Mouse (Mus musculus) layer of hippocampus, adult 18-20 months (tissue): ENCODE data around the gene Manbal. TPM values are rescaled to one million over a fixed set of nuclear protein-coding genes. Genes with fewer than 3 reads are reported as not detected.

Experiments
- DNase-seq, 2 experiments: peaks; one replicate each; pipeline ENCODE4 v3.0.0; 2022; ENCODE audit warnings: low spot score in 2 of 2
- long read RNA-seq: library from polyadenylated mRNA; stranded (forward); transcript quantifications from one replicate; pipeline ENCODE4 v2.0.0, GENCODE M21; 2021
- total RNA-seq, 2 experiments: library from RNA; stranded (reverse); gene quantifications; 2 replicates each; pipeline ENCODE4 v1.2.3; 2021

Gene Manbal
- total RNA-seq, result 10 to 100 TPM; 55.5 to 57.0 TPM
- long read RNA-seq, transcript Manbal-201 (3 exons, 1,107 nt), result major isoform, 53 of 69 reads
- long read RNA-seq, partial matches to known transcripts, result 10 of 69 reads
- long read RNA-seq, other reads (novel, unspliced or antisense), result 6 of 69 reads

DNA sequence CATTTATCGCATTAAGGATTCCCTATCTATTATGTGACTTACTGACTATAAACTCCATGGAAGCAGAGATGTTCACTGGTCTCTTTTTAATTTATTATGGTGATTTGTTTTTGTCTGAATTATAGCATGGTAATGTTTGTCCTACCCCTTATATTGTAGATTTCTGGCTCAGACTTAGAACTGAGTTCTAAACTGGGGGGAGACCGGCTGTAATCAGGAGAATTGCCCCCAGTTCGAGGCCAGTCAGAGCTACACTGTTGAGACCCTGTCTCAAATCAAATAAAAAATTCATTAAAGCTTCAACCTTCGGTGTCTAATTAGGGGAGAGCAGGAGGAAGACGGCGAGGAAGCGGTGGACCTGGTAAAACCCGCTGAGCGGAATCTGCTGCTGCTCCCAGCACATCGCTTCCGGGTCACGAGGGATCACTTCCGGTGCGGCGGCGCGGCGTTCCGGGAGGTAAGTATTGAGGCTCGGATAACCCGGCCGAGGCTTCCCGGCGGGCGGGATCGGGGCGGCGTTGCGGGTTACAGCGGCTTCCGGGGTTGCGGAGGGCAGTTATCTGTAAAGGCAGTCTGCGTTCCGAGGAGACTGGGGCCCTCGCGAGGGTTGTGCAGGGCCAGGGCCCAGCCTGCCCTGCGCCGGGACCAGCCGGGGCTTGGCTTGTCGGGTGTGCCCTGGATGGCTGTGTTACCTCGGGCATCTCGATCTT is at the start of gene Manbal:
Manbal (plus strand) TSS at position 411 of the 710 bp plus-strand sequence.
- DNase-seq, result peak; percentile 90 to 95

- DNase-seq, result no peak
Measured at GRCm38 (mm10) chr2:157320135-157320534, 47.3 kb upstream of the Manbal start.

DNA sequence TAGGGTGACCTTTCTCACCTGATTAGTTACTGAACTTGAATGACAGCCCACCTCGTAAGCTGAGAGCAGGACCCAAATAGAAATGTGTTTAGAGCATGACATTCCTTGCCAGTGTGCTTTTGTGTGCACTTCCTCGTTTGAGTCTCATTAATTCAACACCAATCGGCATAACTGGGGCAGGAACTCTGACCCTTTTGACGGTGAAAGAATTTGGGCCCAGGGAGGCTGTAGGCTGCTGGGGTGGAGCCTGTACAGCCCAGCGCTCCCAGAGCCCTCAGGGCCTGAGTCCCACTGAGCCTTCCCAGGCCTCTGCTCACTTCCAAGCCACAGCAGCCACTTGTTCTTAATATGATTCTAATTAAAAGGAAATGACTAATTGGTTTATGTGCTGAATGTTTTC is 46.5 kb upstream of the Manbal start:
- DNase-seq, result no peak

GRCm38 (mm10) chr2:157322029-157322766 is 45.2 kb upstream of the Manbal start:
- no peak for DNase-seq

GRCm38 (mm10) chr2:157325238-157325637 is 42.2 kb upstream of the Manbal start:
- DNase-seq, result no peak

DNA sequence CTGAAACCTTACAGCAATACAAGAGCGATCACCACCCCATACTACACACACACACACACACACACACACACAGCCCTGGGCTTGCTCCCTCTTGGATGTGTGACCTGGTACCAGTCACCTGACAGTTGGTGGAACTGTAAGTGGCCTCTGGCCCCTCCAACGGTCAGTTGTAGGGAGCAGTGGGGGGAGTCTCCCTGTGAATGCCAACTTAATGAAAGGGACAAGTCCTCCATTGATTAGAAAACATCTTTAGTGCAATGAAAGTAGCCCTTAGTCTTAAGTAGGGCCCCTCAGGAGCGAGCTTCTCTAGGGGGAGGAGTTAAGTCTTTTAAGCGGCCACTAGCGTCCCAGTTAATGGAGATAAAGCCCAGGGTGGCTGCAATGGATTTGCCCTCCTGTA is 39.3 kb upstream of the Manbal start:
- DNase-seq, result no peak

- DNase-seq, result no peak
Measured at GRCm38 (mm10) chr2:157328570-157328969, 38.8 kb upstream of the Manbal start.

- DNase-seq, result no peak
Measured at GRCm38 (mm10) chr2:157332059-157332458, 35.3 kb upstream of the Manbal start.

GRCm38 (mm10) chr2:157338663-157339062 is 28.7 kb upstream of the Manbal start:
- DNase-seq, result peak; percentile 67 to 79

DNA sequence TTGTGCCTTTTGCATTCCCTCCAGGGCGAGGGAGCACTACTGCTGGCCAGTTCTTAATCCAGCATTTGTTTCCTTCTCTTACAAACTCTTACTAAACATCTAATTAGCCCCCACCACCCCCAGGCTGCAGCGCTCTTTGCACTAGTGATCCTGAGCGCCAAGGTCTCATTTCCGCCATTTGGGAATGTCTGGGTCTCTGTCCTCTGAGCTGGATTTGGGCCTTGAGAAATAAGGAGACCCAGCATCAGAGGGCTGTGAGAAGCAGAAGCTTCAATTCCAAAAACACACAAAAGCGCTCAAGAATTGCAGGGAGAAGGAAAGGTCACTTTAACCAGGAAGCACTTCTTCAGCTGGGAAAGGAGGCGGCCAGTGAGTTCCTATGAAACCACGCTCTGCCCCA is 27.9 kb upstream of the Manbal start:
- no peak for DNase-seq

- peak; percentile 56 to 69 for DNase-seq
Measured at GRCm38 (mm10) chr2:157340221-157340741, 27.1 kb upstream of the Manbal start.

GRCm38 (mm10) chr2:157341554-157342270 is 25.7 kb upstream of the Manbal start:
- peak; percentile 59 to 88 for DNase-seq

DNA sequence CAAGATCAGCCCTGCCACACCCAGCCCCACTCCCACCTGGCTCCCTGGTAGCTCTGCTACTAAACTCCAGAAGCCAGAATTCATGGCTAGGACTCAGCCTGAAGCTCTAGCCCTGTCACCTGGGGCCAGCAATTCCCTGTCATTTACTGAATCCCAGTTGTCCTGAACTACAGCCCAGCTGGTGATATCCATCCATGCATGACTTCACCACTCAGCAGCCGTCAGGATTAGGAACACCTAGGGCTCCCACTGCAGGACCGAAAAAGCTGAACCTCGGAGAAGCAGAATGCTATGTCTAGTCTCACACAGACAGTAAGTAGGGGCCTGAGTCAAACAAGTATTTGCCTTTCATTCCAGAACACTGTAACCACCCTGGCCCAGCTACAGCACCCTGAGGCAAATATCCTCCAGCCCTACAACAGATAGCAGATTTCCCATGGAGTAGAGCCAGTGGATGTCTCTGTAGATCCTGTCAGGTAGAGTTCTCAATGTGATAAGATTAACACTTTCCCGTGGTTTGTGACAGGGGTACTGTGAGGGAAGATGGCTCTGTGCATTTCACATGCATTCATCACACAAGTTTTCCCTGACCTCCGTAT is 25.0 kb upstream of the Manbal start:
- no peak for DNase-seq

GRCm38 (mm10) chr2:157343337-157343736 is 24.1 kb upstream of the Manbal start:
- DNase-seq, result no peak

DNA sequence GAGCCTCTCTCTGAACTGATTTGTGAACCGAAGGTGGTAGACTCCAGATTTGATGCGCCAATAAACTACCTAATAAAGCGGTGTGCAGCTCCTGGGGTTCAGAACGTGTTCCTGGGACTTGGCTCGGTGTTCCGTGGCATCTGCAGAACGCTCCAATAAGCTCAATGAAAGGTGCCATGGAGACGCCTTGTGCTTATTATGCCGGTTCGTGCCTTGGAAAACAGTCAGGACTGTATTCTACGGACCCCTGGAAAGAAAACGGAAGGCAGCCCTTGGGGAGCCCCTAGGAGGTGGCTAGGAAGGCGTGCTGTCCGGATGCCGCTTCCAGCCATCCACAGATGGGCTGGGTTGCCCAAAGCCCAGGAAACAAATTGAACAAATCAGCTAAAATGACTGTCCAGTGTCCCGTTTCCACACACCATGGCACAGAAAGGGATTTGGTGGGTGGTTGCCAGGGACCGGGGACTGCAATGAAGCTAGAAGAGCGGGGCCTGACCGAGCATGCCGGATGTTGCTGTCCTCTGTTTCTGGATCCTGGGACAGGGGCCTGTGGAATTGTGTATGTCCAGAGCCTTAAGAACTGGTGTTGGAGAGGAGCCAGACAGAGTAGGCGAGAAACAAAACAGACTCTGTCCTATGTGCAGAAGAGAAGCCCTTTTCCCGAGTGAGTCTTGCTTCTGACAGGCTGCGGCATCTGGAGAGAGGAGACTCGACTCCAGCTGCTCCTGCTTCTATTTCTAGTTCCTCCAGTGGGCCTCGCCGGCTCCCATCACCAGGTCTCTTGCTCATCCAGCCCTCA is 19.8 kb upstream of the Manbal start, which contains the start of gene Ghrh:
Ghrh (minus strand) TSS at position 146 of the 799 bp plus-strand sequence.
- peak; percentile 39 to 68 for DNase-seq

GRCm38 (mm10) chr2:157349121-157349778 is 18.1 kb upstream of the Manbal start:
- peak; percentile 44 to 69 for DNase-seq

- no peak for DNase-seq
Measured at GRCm38 (mm10) chr2:157353183-157353582, 14.2 kb upstream of the Manbal start.

DNA sequence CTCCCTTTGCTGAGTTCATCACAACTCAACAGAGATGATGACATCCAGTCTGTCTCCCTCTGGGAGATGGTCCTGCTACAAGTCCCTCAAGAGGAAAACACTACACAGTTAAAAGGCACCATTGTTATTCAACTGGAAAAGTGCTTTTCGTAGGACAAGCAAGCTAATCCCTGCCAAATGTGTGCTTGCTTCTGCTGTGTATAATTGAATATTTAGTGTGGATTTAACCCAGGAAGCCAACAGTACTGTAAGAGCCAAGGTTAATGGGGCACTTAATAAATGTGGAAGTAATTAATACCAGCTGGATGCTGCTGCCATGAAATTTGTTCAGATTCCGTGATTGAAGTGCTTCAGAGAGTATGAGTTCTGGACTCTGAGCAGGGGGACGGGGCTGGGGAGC is 13.3 kb upstream of the Manbal start:
- no peak for DNase-seq

GRCm38 (mm10) chr2:157360028-157360427 is 7.4 kb upstream of the Manbal start:
- DNase-seq, result no peak

DNA sequence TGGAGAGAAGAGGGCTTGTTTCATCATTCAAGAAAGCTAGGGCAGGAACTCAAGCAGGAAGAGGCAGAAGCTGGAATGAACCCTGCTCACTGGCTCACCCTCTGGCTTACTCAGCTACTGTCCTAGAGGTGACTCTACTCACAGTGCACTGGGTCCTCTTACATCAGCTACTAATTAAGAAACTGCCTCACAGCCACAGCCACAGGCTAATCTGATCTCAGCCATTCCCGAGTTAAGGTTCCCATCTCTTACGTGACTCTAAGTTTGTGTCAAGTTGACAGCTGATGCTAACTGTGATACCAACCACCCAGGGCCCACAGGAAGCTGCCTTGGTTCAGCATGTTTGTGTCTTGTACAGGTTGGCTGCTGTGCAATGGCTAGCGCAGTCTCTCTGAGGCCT is 4.4 kb upstream of the Manbal start:
- DNase-seq, result no peak
